Mouse (Mus musculus) ES-Bruce4 (cell line): Measurements from ENCODE around the gene Ccdc158. TPM values are rescaled to one million over a fixed set of nuclear protein-coding genes. Genes with fewer than 3 reads are reported as not detected.

Experiments
- H3K27ac ChIP-seq: 2 replicates; pipeline ENCODE4 v1.5.1; 2012; ENCODE audit warnings: low read length, inconsistent platforms; ENCODE audit not compliant: insufficient read depth
- H3K27me3 ChIP-seq: 2 replicates; pipeline ENCODE4 v1.6.1; 2012; ENCODE audit warnings: mild to moderate bottlenecking, low read length, inconsistent platforms; ENCODE audit not compliant: control insufficient read depth, poor library complexity, insufficient read depth, severe bottlenecking
- H3K36me3 ChIP-seq: 2 replicates; pipeline ENCODE4 v1.6.1; 2012; ENCODE audit warnings: inconsistent platforms, mild to moderate bottlenecking, low read length, moderate library complexity; ENCODE audit not compliant: control insufficient read depth, poor library complexity, insufficient read depth, severe bottlenecking
- H3K4me1 ChIP-seq: one replicate; pipeline ENCODE4 v1.8.1; 2011; ENCODE audit warnings: low read length; ENCODE audit not compliant: control insufficient read depth, insufficient read depth
- H3K4me3 ChIP-seq: 2 replicates; pipeline ENCODE4 v1.5.1; 2011; ENCODE audit warnings: low read depth, mild to moderate bottlenecking, low read length
- H3K9ac ChIP-seq: 2 replicates; pipeline ENCODE4 v1.6.1; 2012; ENCODE audit warnings: low read depth, mild to moderate bottlenecking, inconsistent platforms; ENCODE audit not compliant: poor library complexity, severe bottlenecking
- H3K9me3 ChIP-seq: replicated peaks from 2 replicates; pipeline ENCODE4 v1.6.1; 2012; ENCODE audit warnings: mild to moderate bottlenecking, low read length, inconsistent platforms; ENCODE audit not compliant: control insufficient read depth, poor library complexity, insufficient read depth, severe bottlenecking
- CTCF ChIP-seq: IDR thresholded peaks from one replicate; pipeline ENCODE4 v1.8.1; 2011; ENCODE audit warnings: low read depth, low read length
- EP300 ChIP-seq: IDR thresholded peaks from 2 replicates; pipeline ENCODE4 v1.6.1; 2011; ENCODE audit warnings: low read depth, low read length; ENCODE audit not compliant: insufficient read depth
- POLR2A ChIP-seq: IDR thresholded peaks from one replicate; pipeline ENCODE4 v1.8.1; 2011; ENCODE audit warnings: low read length; ENCODE audit not compliant: insufficient read depth
- polyA plus RNA-seq: library from polyadenylated mRNA; stranded (reverse); fragments of >200 nt; gene quantifications from 2 replicates; pipeline ENCODE4 v1.2.4, GENCODE M21; 2011; ENCODE audit warnings: low read depth; ENCODE audit not compliant: missing spikeins, insufficient read depth, insufficient read length

Gene Ccdc158
- 4.7 and 5.4 TPM in 2 replicates for polyA plus RNA-seq

DNA sequence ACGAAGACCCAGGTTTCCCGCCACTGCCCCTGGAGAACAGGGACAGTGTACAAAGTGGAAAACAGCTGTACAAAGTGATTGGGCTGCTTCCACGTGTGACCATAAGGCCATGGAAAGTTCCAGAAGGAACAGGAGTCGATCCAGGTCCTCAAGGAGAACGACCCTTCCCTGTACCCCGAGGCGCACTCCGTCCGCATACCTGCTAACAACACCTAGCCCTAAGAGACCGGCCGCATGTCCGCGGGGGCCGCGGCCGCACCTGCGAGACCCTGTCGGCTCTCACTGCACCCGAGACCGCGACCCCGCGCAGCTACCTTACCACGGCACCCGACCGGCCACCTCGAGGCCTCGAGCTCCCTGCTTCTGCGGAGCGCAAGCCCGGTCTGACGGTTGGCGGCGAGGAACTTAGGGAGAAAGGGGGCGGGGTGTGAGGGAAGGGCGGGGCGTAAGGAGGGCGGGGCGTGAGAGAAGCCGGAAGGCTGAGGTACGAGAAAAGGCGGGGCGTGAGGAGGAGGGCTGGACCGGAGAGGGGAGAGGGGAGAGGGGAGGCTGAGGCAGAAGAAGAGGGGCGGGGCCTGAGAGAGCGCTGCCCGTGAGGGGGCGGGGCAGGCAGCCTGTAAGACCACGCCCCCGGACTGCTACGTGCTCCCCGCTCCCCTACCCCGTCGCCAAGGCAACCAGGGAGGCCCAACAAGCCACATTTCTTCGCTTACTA lies at the start of gene Ccdc158:
TSS of gene Ccdc158 (minus strand) at position 413 of the 715 bp plus-strand sequence.
- Histone ChIP-seq H3K4me3 (peak within 1 kb of the TSS; percentile 70), H3K27ac (no peak within 1 kb of the TSS), H3K4me1 (peaks cover 2% of the 10 kb centered on the region), H3K9ac (no peak within 1 kb of the TSS), H3K27me3 (peaks cover 2% of the 10 kb centered on the region; the same call in 1 of the 2 replicates), H3K36me3 (no peaks in the 10 kb centered on the region), H3K9me3 (no peaks in the 10 kb centered on the region)
- peak; percentile 45; the same call in 1 of the 2 replicates for TF ChIP-seq EP300
- TF ChIP-seq POLR2A: no peak

DNA sequence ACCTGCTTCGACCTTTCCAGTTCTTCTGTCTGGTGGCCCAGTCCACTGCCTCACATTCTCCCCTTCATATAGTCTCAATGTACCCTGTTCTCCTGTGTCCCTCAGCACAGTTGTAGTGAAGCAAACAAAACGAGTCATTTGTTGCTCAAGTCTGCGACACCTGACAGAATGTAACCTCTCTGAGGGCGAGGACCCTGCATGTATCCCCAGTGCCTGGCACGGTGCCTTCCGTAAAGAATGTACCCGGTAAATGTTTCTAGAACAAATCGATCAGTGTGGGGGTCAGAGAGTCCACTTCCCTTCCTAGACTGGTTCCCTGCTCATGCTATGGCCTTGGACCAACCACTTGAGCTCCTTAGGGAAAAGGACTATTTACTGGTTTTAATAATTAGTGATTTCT lies 46.5 kb upstream of the Ccdc158 start:
- TF ChIP-seq EP300 (no peak), CTCF (no peak), POLR2A (no peak)
- H3K9ac ChIP-seq: no peak overlapping the region
- no peaks in the 10 kb centered on the region for H3K36me3 ChIP-seq

DNA sequence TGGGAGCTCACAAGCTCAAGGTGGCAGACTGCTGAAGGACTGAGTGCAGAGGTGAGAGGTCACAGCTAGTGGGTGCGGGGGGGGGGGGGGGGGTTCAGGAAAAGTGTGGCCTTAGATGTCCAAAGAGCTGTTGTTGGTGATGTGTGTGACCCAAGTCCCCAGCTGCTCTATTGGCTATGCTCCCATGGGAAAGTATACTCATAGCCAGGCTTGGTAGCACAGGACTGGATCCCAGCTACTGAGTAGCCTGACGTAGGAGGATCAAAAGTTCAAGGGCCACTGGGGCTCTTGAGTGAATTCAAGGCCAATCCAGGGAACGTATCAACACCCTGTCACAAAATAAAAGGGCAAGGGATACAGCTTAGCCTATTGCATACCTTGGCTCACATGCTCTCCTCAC lies 43.8 kb upstream of the Ccdc158 start:
- Histone ChIP-seq H3K27ac (no peak overlapping the region), H3K4me3 (no peak overlapping the region), H3K9ac (no peak overlapping the region), H3K4me1 (no peaks in the 10 kb centered on the region), H3K27me3 (no peaks in the 10 kb centered on the region), H3K36me3 (no peaks in the 10 kb centered on the region), H3K9me3 (no peaks in the 10 kb centered on the region)
- TF ChIP-seq POLR2A: no peak
- no peak for TF ChIP-seq EP300
- no peak for TF ChIP-seq CTCF

More for the DNA sequence above, 46.5 kb upstream of the Ccdc158 start:
- Histone ChIP-seq H3K4me1 (no peaks in the 10 kb centered on the region), H3K4me3 (no peak overlapping the region), H3K27ac (no peak overlapping the region), H3K27me3 (no peaks in the 10 kb centered on the region), H3K9me3 (no peaks in the 10 kb centered on the region)

GRCm38 (mm10) chr5:92717666-92718360 lies 42.7 kb upstream of the Ccdc158 start:
- Histone ChIP-seq H3K27me3 (no peaks in the 10 kb centered on the region), H3K4me1 (no peaks in the 10 kb centered on the region), H3K4me3 (no peak overlapping the region), H3K9ac (no peak overlapping the region), H3K9me3 (no peaks in the 10 kb centered on the region), H3K27ac (no peak overlapping the region), H3K36me3 (no peaks in the 10 kb centered on the region)
- no peak for TF ChIP-seq POLR2A
- TF ChIP-seq CTCF: no peak
- no peak for TF ChIP-seq EP300

GRCm38 (mm10) chr5:92715890-92716289 lies 40.8 kb upstream of the Ccdc158 start:
- Histone ChIP-seq H3K9ac (no peak overlapping the region), H3K4me1 (no peaks in the 10 kb centered on the region), H3K4me3 (no peak overlapping the region), H3K36me3 (no peaks in the 10 kb centered on the region), H3K27ac (no peak overlapping the region), H3K27me3 (no peaks in the 10 kb centered on the region), H3K9me3 (no peaks in the 10 kb centered on the region)
- TF ChIP-seq EP300 (no peak), CTCF (no peak), POLR2A (no peak)

- Histone ChIP-seq H3K36me3 (no peaks in the 10 kb centered on the region), H3K4me3 (no peak overlapping the region), H3K27ac (no peak overlapping the region), H3K9ac (no peak overlapping the region), H3K27me3 (no peaks in the 10 kb centered on the region), H3K9me3 (no peaks in the 10 kb centered on the region), H3K4me1 (no peaks in the 10 kb centered on the region)
- TF ChIP-seq CTCF (no peak), POLR2A (no peak), EP300 (no peak)
Measured at GRCm38 (mm10) chr5:92715319-92715718, 40.2 kb upstream of the Ccdc158 start.
